Mouse (Mus musculus): Measurements from ENCODE around the gene Polr1d.

DNA sequence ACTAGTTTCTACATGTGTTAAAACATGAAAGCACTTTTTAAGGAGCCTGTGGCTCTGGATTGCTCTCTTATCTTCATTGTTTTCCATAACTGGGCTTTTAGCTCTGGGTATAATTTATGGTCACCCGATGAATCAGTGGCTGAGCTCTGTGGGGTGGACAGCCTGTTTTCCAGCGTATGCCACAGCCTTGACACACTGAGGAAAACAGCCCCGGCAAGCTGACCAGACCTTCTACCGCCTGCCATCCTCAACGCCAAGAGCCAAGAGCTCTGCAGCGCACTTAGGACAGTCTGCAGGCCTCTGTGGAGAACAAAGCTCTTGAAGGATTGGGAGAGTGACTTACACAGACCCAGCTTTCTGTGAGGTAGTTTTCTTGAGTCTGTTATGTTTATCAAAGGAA, 17.4 kb downstream of the Polr1d start:
- no peak for TF ChIP-seq POLR2A (IDR thresholded peaks at IDR 0.05; ENCODE audit: insufficient read depth, low read depth, low read length)
- no peak for TF ChIP-seq CTCF (IDR thresholded peaks at IDR 0.05)
- no peak for TF ChIP-seq EP300 (IDR thresholded peaks at IDR 0.05; ENCODE audit: insufficient read depth, low read depth, low read length)
